Mouse (Mus musculus) 416B (cell line): Measurements from ENCODE around the gene Myof.

Experiments
- DNase-seq: peaks from one replicate; pipeline ENCODE4 v3.0.0; 2011; ENCODE audit warnings: low read depth

The Myof gene

GRCm38 (mm10) chr19:38042261-38042722 lies 1.1 kb downstream of the Myof start:
- no peak for DNase-seq

- no peak for DNase-seq
Measured at GRCm38 (mm10) chr19:38038267-38038666, 5.1 kb downstream of the Myof start.

- no peak for DNase-seq
Measured at GRCm38 (mm10) chr19:38035766-38036165, 7.6 kb downstream of the Myof start.

GRCm38 (mm10) chr19:38034696-38035095 lies 8.7 kb downstream of the Myof start:
- no peak for DNase-seq

GRCm38 (mm10) chr19:38033735-38034057 lies 9.7 kb downstream of the Myof start:
- peak; percentile 87 for DNase-seq

- DNase-seq: no peak
Measured at GRCm38 (mm10) chr19:38032993-38033734, 10.2 kb downstream of the Myof start.

- no peak for DNase-seq
Measured at GRCm38 (mm10) chr19:38031144-38031543, 12.2 kb downstream of the Myof start.

GRCm38 (mm10) chr19:38030673-38031137 lies 12.7 kb downstream of the Myof start:
- DNase-seq: peak; percentile 51

GRCm38 (mm10) chr19:38029871-38030270 lies 13.5 kb downstream of the Myof start:
- DNase-seq: no peak

GRCm38 (mm10) chr19:38029292-38029691 lies 14.1 kb downstream of the Myof start:
- DNase-seq: no peak

- DNase-seq: no peak
Measured at GRCm38 (mm10) chr19:38027881-38028521, 15.4 kb downstream of the Myof start.

- no peak for DNase-seq
Measured at GRCm38 (mm10) chr19:38027389-38027788, 16.0 kb downstream of the Myof start.

- DNase-seq: no peak
Measured at GRCm38 (mm10) chr19:38026211-38026624, 17.2 kb downstream of the Myof start.

- DNase-seq: peak; percentile 41
Measured at GRCm38 (mm10) chr19:38025254-38026041, 17.9 kb downstream of the Myof start.

GRCm38 (mm10) chr19:38023603-38024002 lies 19.8 kb downstream of the Myof start:
- no peak for DNase-seq

GRCm38 (mm10) chr19:38022710-38023109 lies 20.7 kb downstream of the Myof start:
- peak; percentile 69 for DNase-seq

- no peak for DNase-seq
Measured at GRCm38 (mm10) chr19:38015873-38016254, 27.5 kb downstream of the Myof start.

- peak; percentile 51 for DNase-seq
Measured at GRCm38 (mm10) chr19:38015180-38015872, 28.1 kb downstream of the Myof start.

- no peak for DNase-seq
Measured at GRCm38 (mm10) chr19:38014443-38014842, 28.9 kb downstream of the Myof start.

GRCm38 (mm10) chr19:38011379-38011778 lies 32.0 kb downstream of the Myof start:
- peak; percentile 15 for DNase-seq

- DNase-seq: no peak
Measured at GRCm38 (mm10) chr19:38004809-38005380, 38.5 kb downstream of the Myof start.
